ENCODE assay signal across 26 mouse cellular contexts in genomic region chr1:191176887-191177286, GRCm38 (mm10). TPM values are rescaled to one million over a fixed set of nuclear protein-coding genes. Genes with fewer than 3 reads are reported as not detected.
"Had no signal": no experiment of that assay in that cellular context is flagged by ENCODE, and none has a peak within 500 bp of the region (broad histone marks: within the 10 kb centered on the region; RNA-seq: fewer than 3 reads in every experiment).

No protein-coding gene starts in this region.

- H3K9me3 ChIP-seq: midbrain, embryonic 10.5 days; midbrain, embryonic 12.5 days; midbrain, embryonic 15.5 days; neural tube, embryonic 13.5 days; neural tube, embryonic 15.5 days had no signal

- ATAC-seq: midbrain, embryonic 15.5 days had no signal

- H3K36me3 ChIP-seq: midbrain, embryonic 10.5 days; midbrain, embryonic 12.5 days; midbrain, embryonic 15.5 days; neural tube, embryonic 13.5 days; neural tube, embryonic 15.5 days had no signal

- DNase-seq: lung, adult 18-20 months; lung, embryonic 14.5 days; lung, postnatal 10 days; lung, postnatal 4 days; retina, postnatal 1 day; right cerebral cortex, adult 18-20 months; right cerebral cortex, postnatal 25 days; right cerebral cortex, postnatal 4 days; spleen, adult 18-20 months; thymus, adult 18-20 months; thymus, postnatal 14 days; thymus, postnatal 36 days had no signal

- H3K9ac ChIP-seq: liver, embryonic 14.5 days; lung, embryonic 14.5 days; midbrain, embryonic 12.5 days; midbrain, embryonic 15.5 days; neural tube, embryonic 13.5 days; neural tube, embryonic 15.5 days had no signal

- H3K4me2 ChIP-seq: lung, embryonic 14.5 days; midbrain, embryonic 12.5 days; midbrain, embryonic 15.5 days; neural tube, embryonic 13.5 days; neural tube, embryonic 15.5 days had no signal

- H3K4me3 ChIP-seq: midbrain, embryonic 10.5 days; midbrain, embryonic 12.5 days; midbrain, embryonic 15.5 days; neural tube, embryonic 13.5 days; neural tube, embryonic 15.5 days had no signal

- H3K4me1 ChIP-seq: midbrain, embryonic 15.5 days had no signal

- H3K27ac ChIP-seq: liver, embryonic 14.5 days; midbrain, embryonic 10.5 days; midbrain, embryonic 12.5 days; midbrain, embryonic 15.5 days; neural tube, embryonic 13.5 days; neural tube, embryonic 15.5 days had no signal

RNA-seq across cellular contexts. Expression of gene Fam71a, which starts 12.3 kb away (rescaled TPM):
- total RNA-seq: midbrain, postnatal 0 days had no signal
- polyA plus RNA-seq: liver, embryonic 14.5 days; liver, embryonic 16.5 days; lung, embryonic 14.5 days; lung, embryonic 16.5 days; midbrain, embryonic 10.5 days; midbrain, embryonic 12.5 days; midbrain, embryonic 15.5 days; midbrain, postnatal 0 days; neural tube, embryonic 11.5 days; neural tube, embryonic 13.5 days; neural tube, embryonic 15.5 days; small intestine, adult 2 months; stomach, embryonic 14.5 days; stomach, embryonic 16.5 days; thymus, postnatal 0 days had no signal
